Mouse (Mus musculus) neural tube, embryonic 10.5 days (tissue): ENCODE results near the gene Fgf3.
"Not testable (repeated sequence)": the region's sequence is repeated elsewhere in the genome, so short reads cannot be mapped to it uniquely, and the experiment has no call there.

Source experiments
- DNase-seq: peaks from one replicate; pipeline ENCODE4 v3.0.0-alpha.2; 2017; ENCODE audit warnings: low spot score; ENCODE audit errors: extremely low spot score

Gene Fgf3

DNA sequence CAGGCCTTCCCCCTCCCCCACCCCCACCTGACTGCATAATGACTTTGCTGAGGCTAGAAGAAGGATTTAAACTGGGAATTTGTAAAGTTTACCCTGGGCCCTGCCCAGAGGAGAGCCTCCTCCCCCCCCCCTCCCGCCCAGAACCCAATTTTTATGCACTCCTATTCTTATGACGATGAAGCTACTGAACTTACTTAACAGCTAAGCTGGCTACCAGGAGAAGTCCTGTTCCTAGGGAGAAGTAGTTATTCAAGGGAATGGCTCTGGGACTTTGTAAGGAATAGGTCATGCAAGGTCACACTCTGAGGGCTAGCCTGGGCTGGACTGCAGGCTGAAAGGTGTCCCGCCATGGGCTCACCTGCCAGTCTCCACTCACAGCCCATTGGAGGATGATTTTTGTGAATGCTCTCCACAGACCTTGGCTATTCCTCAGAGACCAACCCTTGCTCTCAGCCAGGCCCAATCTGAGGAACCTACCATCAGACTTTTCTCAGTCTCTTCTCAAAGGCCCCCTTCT is 20.0 kb downstream of the Fgf3 start:
- no peak for DNase-seq

GRCm38 (mm10) chr7:144858702-144859101 is 20.8 kb downstream of the Fgf3 start:
- no peak for DNase-seq

DNA sequence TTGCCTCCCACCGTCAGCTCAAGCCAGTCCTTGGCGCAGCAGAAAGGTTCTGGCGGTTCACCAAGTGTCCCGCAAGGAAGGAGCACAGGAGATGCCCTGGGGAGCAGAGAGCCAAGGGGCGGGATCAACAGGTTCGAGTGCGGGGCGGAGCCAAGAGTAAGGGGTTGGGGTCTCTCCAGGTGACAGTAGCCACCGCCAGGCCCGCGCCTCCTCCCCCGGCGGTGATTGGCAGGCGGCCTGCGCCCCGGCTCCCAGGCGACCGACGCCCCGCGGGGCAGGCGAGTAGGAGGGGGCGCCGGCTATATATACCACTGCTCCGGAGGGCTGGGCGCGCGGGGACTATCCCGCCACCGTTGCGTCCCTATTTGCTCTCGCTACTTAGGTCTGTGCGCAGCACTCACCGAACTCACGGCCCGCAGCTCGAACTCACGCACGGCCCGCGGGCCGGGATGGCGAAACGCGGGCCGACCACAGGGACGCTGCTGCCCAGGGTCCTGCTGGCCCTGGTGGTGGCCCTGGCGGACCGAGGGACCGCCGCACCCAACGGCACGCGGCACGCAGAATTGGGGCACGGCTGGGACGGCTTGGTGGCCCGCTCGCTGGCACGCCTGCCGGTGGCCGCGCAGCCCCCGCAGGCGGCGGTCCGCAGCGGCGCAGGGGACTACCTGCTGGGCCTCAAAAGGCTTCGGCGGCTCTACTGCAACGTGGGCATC is 23.3 kb downstream of the Fgf3 start:
- DNase-seq: peak; percentile 43

- DNase-seq: peak; percentile 52
These were observed 23.8 kb downstream of the Fgf3 start for GRCm38 (mm10) chr7:144861769-144862070.

DNA sequence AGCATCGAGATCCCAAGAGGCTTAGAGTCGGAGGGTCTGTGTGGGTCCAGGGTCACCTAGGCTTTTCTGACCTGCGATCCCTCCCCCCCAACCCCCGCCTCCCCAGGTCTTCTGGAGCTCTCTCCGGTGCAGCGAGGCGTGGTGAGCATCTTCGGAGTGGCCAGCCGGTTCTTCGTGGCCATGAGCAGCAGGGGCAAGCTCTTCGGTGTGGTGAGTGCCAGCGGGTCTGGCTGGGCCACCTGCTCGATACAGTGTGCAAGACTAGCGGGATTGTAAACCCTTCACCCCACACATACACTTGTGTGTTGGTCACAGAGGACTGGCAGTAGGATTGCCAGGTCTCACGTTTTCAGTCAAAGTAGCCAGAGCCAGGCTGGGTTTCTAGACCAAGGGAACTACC is 24.2 kb downstream of the Fgf3 start:
- DNase-seq: peak; percentile 48

DNA sequence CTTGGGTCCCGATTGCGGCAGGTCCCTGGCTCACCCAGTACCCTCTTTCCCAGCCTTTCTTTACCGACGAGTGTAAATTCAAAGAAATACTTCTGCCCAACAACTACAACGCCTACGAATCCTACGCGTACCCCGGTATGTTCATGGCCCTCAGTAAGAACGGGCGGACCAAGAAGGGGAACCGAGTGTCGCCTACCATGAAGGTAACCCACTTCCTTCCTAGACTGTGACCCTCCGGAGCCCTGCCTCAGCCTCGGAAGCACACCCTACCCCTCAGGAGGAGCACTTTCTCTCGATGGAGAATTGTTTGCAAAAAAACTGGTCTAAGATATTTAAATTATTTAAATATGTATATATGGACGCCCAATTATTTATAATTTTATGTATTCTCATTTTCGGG is 24.8 kb downstream of the Fgf3 start:
- peak; percentile 29 for DNase-seq

GRCm38 (mm10) chr7:144863196-144863595 is 25.3 kb downstream of the Fgf3 start:
- DNase-seq: peak; percentile 39

GRCm38 (mm10) chr7:144864160-144864670 is 26.3 kb downstream of the Fgf3 start:
- no peak for DNase-seq

DNA sequence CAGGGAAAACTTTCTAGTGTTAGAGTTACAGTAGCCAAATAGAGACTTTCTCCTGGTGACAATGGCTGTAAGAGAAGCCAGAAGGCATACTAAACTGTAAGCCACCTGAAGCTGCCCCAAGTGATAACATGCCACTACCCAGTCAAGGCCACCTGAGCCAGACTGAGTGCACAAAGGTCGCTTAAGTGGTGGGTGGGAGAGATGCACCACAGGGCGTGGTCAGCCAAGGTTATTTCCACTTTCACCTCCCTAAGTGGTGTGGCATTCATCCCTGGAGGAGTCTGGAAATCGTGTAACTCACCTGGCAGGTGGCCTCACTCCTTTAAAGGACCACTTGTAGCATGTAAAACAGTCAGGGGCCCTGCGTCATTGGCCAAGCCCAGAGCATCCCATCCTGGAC is 29.3 kb downstream of the Fgf3 start:
- no peak for DNase-seq

DNA sequence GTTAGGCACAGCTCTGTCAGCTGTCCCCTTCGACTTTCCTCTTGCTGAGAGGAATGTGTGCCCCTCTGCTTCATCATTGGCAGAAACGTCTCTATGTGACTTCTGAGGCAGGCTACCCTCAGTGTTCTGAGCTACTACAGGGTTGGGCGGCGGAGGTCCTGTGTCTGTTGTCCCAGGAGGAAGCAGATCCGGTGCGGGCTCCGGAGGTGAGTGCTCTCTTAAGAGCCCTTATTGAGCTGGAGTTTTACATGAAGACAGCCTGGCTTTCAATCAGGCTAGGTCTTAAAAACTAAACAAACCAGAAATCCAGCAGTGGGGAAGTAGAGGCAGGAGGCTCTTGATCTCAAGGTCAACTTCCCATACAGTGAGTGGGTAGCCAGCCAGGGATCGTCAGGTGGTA is 29.7 kb downstream of the Fgf3 start:
- DNase-seq: no peak

DNA sequence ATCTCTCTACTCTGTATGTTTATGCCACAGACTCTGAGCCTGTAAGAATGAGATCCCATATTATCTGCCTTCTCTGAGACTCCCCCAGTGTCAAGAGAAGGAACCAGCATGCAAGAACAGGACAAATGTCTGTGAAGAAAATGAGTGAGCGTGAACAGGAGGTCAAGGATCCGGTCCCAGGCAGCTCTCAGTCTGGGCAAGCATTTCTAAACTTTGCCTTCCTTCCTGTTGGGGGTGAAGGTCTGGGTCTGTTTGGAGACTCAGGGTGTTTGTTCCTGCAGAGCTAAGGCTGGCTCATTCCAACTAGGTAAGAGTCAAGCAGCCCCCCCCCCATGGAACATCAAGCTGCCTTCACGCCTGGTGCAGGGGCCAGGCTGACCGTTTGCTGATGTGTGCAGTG is 34.5 kb downstream of the Fgf3 start:
- no peak for DNase-seq

DNA sequence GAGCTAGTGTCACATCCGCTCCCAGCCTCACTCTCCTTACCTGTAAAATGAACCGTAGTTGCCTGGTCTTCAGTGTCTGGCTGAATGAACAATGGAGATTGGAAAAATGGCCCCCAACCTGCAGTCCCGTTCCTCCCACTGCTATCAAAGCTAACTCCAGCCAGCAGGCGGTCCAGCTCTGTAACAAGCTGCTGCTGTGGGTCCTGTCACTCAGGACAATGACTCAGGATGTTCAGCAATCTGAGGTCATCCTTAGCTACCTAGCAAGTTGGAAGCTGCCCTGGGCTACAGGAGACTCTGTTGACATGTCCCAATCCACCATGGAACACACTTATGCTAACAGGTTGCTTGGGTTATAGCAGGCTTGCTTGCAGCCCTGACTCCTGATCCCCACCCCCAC is 35.3 kb downstream of the Fgf3 start:
- no peak for DNase-seq

- DNase-seq: no peak
These were observed 36.3 kb downstream of the Fgf3 start for GRCm38 (mm10) chr7:144874226-144874625.

DNA sequence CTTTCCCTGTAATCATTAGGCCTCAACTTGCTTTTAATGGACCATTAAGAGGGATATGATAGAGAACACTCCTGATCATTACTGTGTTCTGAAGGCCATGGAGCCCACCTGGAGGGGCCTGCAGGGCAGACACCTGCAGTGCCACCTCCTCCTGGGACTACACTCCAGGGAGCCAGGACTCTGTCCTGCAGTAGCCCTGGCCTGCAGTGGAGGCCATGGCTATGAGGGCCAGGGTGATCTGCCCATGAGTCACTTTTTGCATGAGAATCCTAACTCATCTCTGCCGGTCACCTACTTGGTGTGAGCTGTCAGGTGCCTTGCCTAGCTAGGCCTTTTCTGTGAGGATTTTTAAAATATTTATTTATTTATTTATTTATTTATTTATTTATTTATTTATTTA is 40.5 kb downstream of the Fgf3 start:
- DNase-seq: no peak

- DNase-seq: no peak
These were observed 45.2 kb downstream of the Fgf3 start for GRCm38 (mm10) chr7:144883106-144883505.

GRCm38 (mm10) chr7:144887672-144888071 is 49.8 kb downstream of the Fgf3 start:
- DNase-seq: no peak

GRCm38 (mm10) chr7:144888564-144889299 is 50.8 kb downstream of the Fgf3 start:
- no peak for DNase-seq

- not testable (repeated sequence) for DNase-seq
These were observed 52.8 kb downstream of the Fgf3 start for GRCm38 (mm10) chr7:144890661-144891060.

GRCm38 (mm10) chr7:144891863-144892262 is 54.0 kb downstream of the Fgf3 start:
- DNase-seq: no peak

DNA sequence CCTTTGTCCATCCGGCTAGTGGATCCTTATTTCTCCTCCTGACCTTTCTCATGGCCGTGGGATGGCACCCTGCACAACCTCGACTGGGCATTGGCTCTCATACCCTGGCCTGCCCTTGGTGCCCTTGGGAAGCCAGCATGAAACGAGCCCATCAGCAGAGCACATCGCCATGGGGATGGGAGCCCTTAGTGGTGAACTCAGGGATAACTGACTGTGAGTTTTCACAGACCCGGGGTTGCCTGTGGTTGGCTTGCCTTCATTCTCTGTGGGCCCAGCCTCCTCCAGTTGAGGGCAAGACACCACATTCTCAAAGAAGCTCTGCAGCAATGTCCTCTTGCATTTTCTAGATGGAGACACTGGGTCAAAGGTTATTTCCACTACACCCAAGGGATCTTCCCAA is 54.4 kb downstream of the Fgf3 start:
- DNase-seq: no peak
